Mouse (Mus musculus): ENCODE measurements around the gene Prss54.

GRCm38 (mm10) chr8:95545815-95546214, 30.3 kb downstream of the Prss54 start:
- TF ChIP-seq EP300 (optimal IDR thresholded peaks at IDR 0.05), result no peak
- no peak for TF ChIP-seq CTCF (IDR thresholded peaks at IDR 0.05; ENCODE audit: low read depth)

Data from stomach, postnatal 0 days (tissue).